Mouse (Mus musculus) liver, adult 2 months (tissue): ENCODE measurements around the gene T2. TPM values are rescaled to one million over a fixed set of nuclear protein-coding genes. Genes with fewer than 3 reads are reported as not detected.

Source experiments
- DNase-seq: peaks from one replicate; pipeline ENCODE4 v3.0.0-alpha.2; 2011; ENCODE audit warnings: low read depth, low spot score; ENCODE audit errors: extremely low read depth
- H3K27ac ChIP-seq: fragments of 200-500 bp; replicated peaks from 2 replicates; pipeline ENCODE4 v1.5.1; 2012; ENCODE audit warnings: low read depth, mild to moderate bottlenecking, control low read depth, inconsistent platforms, low read length; ENCODE audit not compliant: insufficient read depth
- H3K27me3 ChIP-seq: fragments of 200-500 bp; 2 replicates; pipeline ENCODE4 v1.6.1; 2012; ENCODE audit warnings: mild to moderate bottlenecking, moderate library complexity, low read length, inconsistent platforms; ENCODE audit not compliant: control insufficient read depth, insufficient read depth
- H3K36me3 ChIP-seq: fragments of 200-500 bp; 2 replicates; pipeline ENCODE4 v1.6.1; 2012; ENCODE audit warnings: low read length, inconsistent platforms; ENCODE audit not compliant: control insufficient read depth, insufficient read depth
- H3K4me1 ChIP-seq: fragments of 200-500 bp; 2 replicates; pipeline ENCODE4 v1.6.1; 2011; ENCODE audit warnings: low read length; ENCODE audit not compliant: control insufficient read depth, insufficient read depth
- H3K4me3 ChIP-seq: fragments of 200-500 bp; 2 replicates; pipeline ENCODE4 v1.5.1; 2011; ENCODE audit warnings: low read depth, mild to moderate bottlenecking, control low read depth, low read length, moderate library complexity; ENCODE audit not compliant: insufficient read depth
- H3K79me2 ChIP-seq: fragments of 200-500 bp; 2 replicates; pipeline ENCODE4 v1.6.1; 2012; ENCODE audit warnings: inconsistent platforms, mild to moderate bottlenecking, low read length, moderate library complexity; ENCODE audit not compliant: control insufficient read depth, insufficient read depth
- H3K9ac ChIP-seq: fragments of 200-500 bp; 2 replicates; pipeline ENCODE4 v1.6.1; 2012; ENCODE audit warnings: low read depth, mild to moderate bottlenecking, control low read depth, inconsistent platforms, low read length
- CTCF ChIP-seq: fragments of 200-500 bp; IDR thresholded peaks from 2 replicates; pipeline ENCODE4 v1.5.1; 2011; ENCODE audit warnings: low read depth, low read length, control low read depth
- POLR2A ChIP-seq: fragments of 200-500 bp; IDR thresholded peaks from 2 replicates; pipeline ENCODE4 v1.6.1; 2011; ENCODE audit warnings: low read length, control low read depth; ENCODE audit not compliant: insufficient read depth; ENCODE audit errors: extremely low read depth
- WGBS: fragments of 180-500 bp; shearing (Covaris S2); methylation state at CpG from one replicate; pipeline ENCODE4 v1.1.7; 2018; 5-methylcytosine and 5-hydroxymethylcytosine counted together
- polyA plus RNA-seq: library from polyadenylated mRNA; depleted of rRNA; stranded (reverse); fragments of >200 nt; gene quantifications from 2 replicates; pipeline ENCODE4 v1.2.3, GENCODE M21; 2012
- total RNA-seq: library from RNA; depleted of rRNA; stranded (reverse); fragments of >200 nt; gene quantifications from 2 replicates; pipeline ENCODE4 v1.2.3, GENCODE M21; 2014

T2 gene
- total and polyA plus RNA-seq, 2 experiments: not detected

- peaks cover 5% of the 10 kb centered on the region; the same call in 1 of the 2 replicates for H3K4me1 ChIP-seq
- H3K36me3 ChIP-seq: no peaks in the 10 kb centered on the region
- H3K27ac ChIP-seq: no peak overlapping the region
- no peak overlapping the region; the same call in 1 of the 2 replicates for H3K9ac ChIP-seq
- no peak overlapping the region for H3K4me3 ChIP-seq
- H3K27me3 ChIP-seq: peaks cover 9% of the 10 kb centered on the region
- no peak for DNase-seq
- WGBS: 28% methylated on average over 46 of the region's 46 CpGs
- H3K79me2 ChIP-seq: no peaks in the 10 kb centered on the region; the same call in 1 of the 2 replicates
- no peak for TF ChIP-seq POLR2A
- TF ChIP-seq CTCF: no peak
Observed at GRCm38 (mm10) chr17:8341360-8341963, 14.3 kb upstream of the T2 start.

GRCm38 (mm10) chr17:8342706-8343105, 13.1 kb upstream of the T2 start:
- peaks cover 5% of the 10 kb centered on the region; the same call in 1 of the 2 replicates for H3K4me1 ChIP-seq
- WGBS: 62% methylated on average over 5 of the region's 5 CpGs
- peaks cover 9% of the 10 kb centered on the region for H3K27me3 ChIP-seq
- no peaks in the 10 kb centered on the region for H3K36me3 ChIP-seq
- H3K79me2 ChIP-seq: no peaks in the 10 kb centered on the region; the same call in 1 of the 2 replicates
- DNase-seq: no peak
- H3K4me3 ChIP-seq: no peak overlapping the region
- no peak overlapping the region for H3K9ac ChIP-seq
- H3K27ac ChIP-seq: no peak overlapping the region
- TF ChIP-seq POLR2A: no peak
- TF ChIP-seq CTCF: no peak

DNA sequence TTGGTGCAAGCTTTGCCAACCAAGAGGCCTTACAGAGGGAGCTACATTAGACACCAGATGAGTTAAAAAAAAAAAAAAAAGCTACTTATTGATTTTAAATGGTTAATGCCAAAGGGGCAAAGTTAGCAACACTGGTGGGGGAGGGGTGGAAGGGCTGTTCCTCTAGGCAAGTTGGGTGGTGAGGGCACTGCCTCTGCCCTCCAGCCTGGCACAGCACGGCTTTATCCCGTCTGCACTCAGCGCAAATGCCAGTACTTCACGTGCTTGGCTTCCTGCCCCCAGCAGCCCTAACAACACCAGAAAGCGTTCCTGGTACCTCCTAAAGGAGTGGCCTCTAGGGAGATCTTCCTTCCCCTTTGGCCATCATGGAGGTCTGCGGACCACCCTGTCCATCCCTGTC, 12.4 kb upstream of the T2 start:
- WGBS: 20% methylated on average over 6 of the region's 6 CpGs
- Histone ChIP-seq H3K79me2 (no peaks in the 10 kb centered on the region; the same call in 1 of the 2 replicates), H3K27ac (peak overlapping the region; percentile 89), H3K4me3 (no peak overlapping the region; the same call in 1 of the 2 replicates), H3K4me1 (peaks cover 5% of the 10 kb centered on the region; the same call in 1 of the 2 replicates), H3K36me3 (no peaks in the 10 kb centered on the region), H3K9ac (0 out of 2 replicates have a peak overlapping the region, but pooled peaks have one; percentile 25), H3K27me3 (peaks cover 9% of the 10 kb centered on the region)
- peak; percentile 97 for DNase-seq
- no peak for TF ChIP-seq POLR2A
- TF ChIP-seq CTCF: no peak

DNA sequence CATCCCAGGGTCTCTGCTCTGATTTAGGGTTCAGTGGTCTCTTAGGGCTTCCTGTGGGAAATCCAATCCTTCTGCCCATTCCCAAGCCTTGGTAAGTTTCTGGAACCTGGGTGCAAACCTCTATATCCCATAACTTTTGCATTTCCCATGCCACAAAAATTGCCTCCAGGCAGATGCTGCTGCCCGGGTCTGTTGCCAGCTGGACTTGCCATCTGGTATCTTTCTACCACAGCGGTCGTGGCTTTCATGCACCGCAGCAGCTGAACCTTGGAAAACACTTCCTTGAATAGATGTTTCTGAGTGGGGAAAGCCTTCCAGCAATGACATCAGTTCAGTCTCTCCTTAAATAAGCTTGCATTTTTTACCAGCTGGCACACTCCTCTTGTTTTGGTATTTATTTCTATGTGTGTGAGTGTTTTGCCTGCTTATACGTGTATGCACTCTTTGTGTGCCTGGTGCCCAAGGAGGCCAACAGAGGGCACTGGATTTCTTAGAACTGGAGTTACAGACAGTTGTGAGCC, 8.0 kb upstream of the T2 start:
- H3K9ac ChIP-seq: no peak overlapping the region
- H3K27me3 ChIP-seq: no peaks in the 10 kb centered on the region
- no peaks in the 10 kb centered on the region for H3K36me3 ChIP-seq
- peak; percentile 54 for DNase-seq
- H3K4me3 ChIP-seq: no peak overlapping the region
- H3K27ac ChIP-seq: peak overlapping the region; percentile 2; the same call in 1 of the 2 replicates
- 40% methylated on average over 5 of the region's 5 CpGs for WGBS
- TF ChIP-seq CTCF (no peak), POLR2A (no peak)
- H3K79me2 ChIP-seq: no peaks in the 10 kb centered on the region
- H3K4me1 ChIP-seq: peaks cover 1% of the 10 kb centered on the region; the same call in 1 of the 2 replicates

- WGBS: 24% methylated on average over 4 of the region's 4 CpGs
- Histone ChIP-seq H3K27ac (no peak overlapping the region), H3K4me3 (no peak overlapping the region), H3K4me1 (peaks cover 1% of the 10 kb centered on the region; the same call in 1 of the 2 replicates), H3K36me3 (no peaks in the 10 kb centered on the region), H3K79me2 (no peaks in the 10 kb centered on the region), H3K9ac (no peak overlapping the region), H3K27me3 (no peaks in the 10 kb centered on the region)
- TF ChIP-seq POLR2A: no peak
- TF ChIP-seq CTCF: no peak
- peak; percentile 92 for DNase-seq
Observed at GRCm38 (mm10) chr17:8348941-8349340, 6.9 kb upstream of the T2 start.

- WGBS: 87% methylated on average over 7 of the region's 7 CpGs
- no peaks in the 10 kb centered on the region for H3K27me3 ChIP-seq
Observed at GRCm38 (mm10) chr17:8351088-8351487, 4.7 kb upstream of the T2 start.

More at GRCm38 (mm10) chr17:8351088-8351487, 4.7 kb upstream of the T2 start:
- H3K4me1 ChIP-seq: peaks cover 1% of the 10 kb centered on the region; the same call in 1 of the 2 replicates
- H3K27ac ChIP-seq: no peak overlapping the region
- DNase-seq: no peak
- H3K4me3 ChIP-seq: no peak overlapping the region
- no peak overlapping the region for H3K9ac ChIP-seq
- no peaks in the 10 kb centered on the region for H3K79me2 ChIP-seq
- TF ChIP-seq CTCF (no peak), POLR2A (no peak)
- no peaks in the 10 kb centered on the region for H3K36me3 ChIP-seq
